Mouse (Mus musculus): ENCODE results near the gene Klk10. TPM values are rescaled to one million over a fixed set of nuclear protein-coding genes. Genes with fewer than 3 reads are reported as not detected.

Klk10 gene
- polyA plus RNA-seq, 1 experiment from 2014 or later: 6.3 TPM

GRCm38 (mm10) chr7:43815211-43815610, 34.4 kb downstream of the Klk10 start:
- H3K4me3 ChIP-seq (ENCODE audit: low read length): no peak overlapping the region
- no peak overlapping the region for H3K9ac ChIP-seq (ENCODE audit: low read depth, low read length)
- H3K27me3 ChIP-seq (replicated peaks; ENCODE audit: control insufficient read depth, insufficient read depth, low read length): no peaks in the 10 kb centered on the region
- H3K27ac ChIP-seq (ENCODE audit: low read length): no peak overlapping the region
- no peak overlapping the region for H3K4me2 ChIP-seq (ENCODE audit: low read depth, low read length)
- no peaks in the 10 kb centered on the region for H3K9me3 ChIP-seq (ENCODE audit: control insufficient read depth, low read length)
- H3K36me3 ChIP-seq (ENCODE audit: control insufficient read depth, insufficient read depth, low read length): no peaks in the 10 kb centered on the region
- WGBS: 88% methylated on average over 7 of the region's 7 CpGs
- ATAC-seq: no peak
- no peaks in the 10 kb centered on the region for H3K4me1 ChIP-seq (ENCODE audit: control insufficient read depth, insufficient read depth, low read length)

- Histone ChIP-seq H3K9me3 (ENCODE audit: control insufficient read depth, low read length) (no peaks in the 10 kb centered on the region), H3K27ac (ENCODE audit: low read length) (no peak overlapping the region), H3K4me1 (ENCODE audit: control insufficient read depth, insufficient read depth, low read length) (no peaks in the 10 kb centered on the region), H3K9ac (ENCODE audit: low read depth, low read length) (no peak overlapping the region), H3K27me3 (replicated peaks; ENCODE audit: control insufficient read depth, insufficient read depth, low read length) (no peaks in the 10 kb centered on the region), H3K36me3 (ENCODE audit: control insufficient read depth, insufficient read depth, low read length) (no peaks in the 10 kb centered on the region), H3K4me2 (ENCODE audit: low read depth, low read length) (no peak overlapping the region), H3K4me3 (ENCODE audit: low read length) (no peak overlapping the region)
- ATAC-seq: no peak
Observed at GRCm38 (mm10) chr7:43816746-43817145, 35.9 kb downstream of the Klk10 start.

GRCm38 (mm10) chr7:43821581-43821980, 40.7 kb downstream of the Klk10 start:
- Histone ChIP-seq H3K27ac (ENCODE audit: low read length) (no peak overlapping the region), H3K4me1 (ENCODE audit: control insufficient read depth, insufficient read depth, low read length) (no peaks in the 10 kb centered on the region), H3K36me3 (ENCODE audit: control insufficient read depth, insufficient read depth, low read length) (no peaks in the 10 kb centered on the region), H3K9me3 (ENCODE audit: control insufficient read depth, low read length) (no peaks in the 10 kb centered on the region), H3K27me3 (replicated peaks; ENCODE audit: control insufficient read depth, insufficient read depth, low read length) (no peaks in the 10 kb centered on the region), H3K9ac (ENCODE audit: low read depth, low read length) (no peak overlapping the region), H3K4me2 (ENCODE audit: low read depth, low read length) (no peak overlapping the region), H3K4me3 (ENCODE audit: low read length) (no peak overlapping the region)
- no peak for ATAC-seq
- 88% methylated on average over 7 of the region's 7 CpGs for WGBS

- ATAC-seq: no peak
- no peaks in the 10 kb centered on the region for H3K9me3 ChIP-seq (ENCODE audit: control insufficient read depth, low read length)
- no peak within 1 kb of the TSS for H3K4me2 ChIP-seq (ENCODE audit: low read depth, low read length)
- H3K4me3 ChIP-seq (ENCODE audit: low read length): no peak within 1 kb of the TSS
- H3K27me3 ChIP-seq (replicated peaks; ENCODE audit: control insufficient read depth, insufficient read depth, low read length): no peaks in the 10 kb centered on the region
- H3K4me1 ChIP-seq (ENCODE audit: control insufficient read depth, insufficient read depth, low read length): no peaks in the 10 kb centered on the region
- 72% methylated on average over 10 of the region's 10 CpGs for WGBS
- H3K36me3 ChIP-seq (ENCODE audit: control insufficient read depth, insufficient read depth, low read length): no peaks in the 10 kb centered on the region
- H3K9ac ChIP-seq (ENCODE audit: low read depth, low read length): no peak within 1 kb of the TSS
- no peak within 1 kb of the TSS for H3K27ac ChIP-seq (ENCODE audit: low read length)
Observed at GRCm38 (mm10) chr7:43824199-43824598, 43.4 kb downstream of the Klk10 start, which contains the start of gene Klk6. Gene Klk6 (plus strand): TSS chr7:43824499.

- WGBS: 81% methylated on average over 5 of the region's 5 CpGs
- Histone ChIP-seq H3K9me3 (ENCODE audit: control insufficient read depth, low read length) (no peaks in the 10 kb centered on the region), H3K4me2 (ENCODE audit: low read depth, low read length) (no peak overlapping the region), H3K27me3 (replicated peaks; ENCODE audit: control insufficient read depth, insufficient read depth, low read length) (no peaks in the 10 kb centered on the region), H3K9ac (ENCODE audit: low read depth, low read length) (no peak overlapping the region), H3K4me3 (ENCODE audit: low read length) (no peak overlapping the region), H3K4me1 (ENCODE audit: control insufficient read depth, insufficient read depth, low read length) (no peaks in the 10 kb centered on the region), H3K36me3 (ENCODE audit: control insufficient read depth, insufficient read depth, low read length) (no peaks in the 10 kb centered on the region), H3K27ac (ENCODE audit: low read length) (no peak overlapping the region)
- no peak for ATAC-seq
Observed at GRCm38 (mm10) chr7:43826056-43826455, 45.2 kb downstream of the Klk10 start.

GRCm38 (mm10) chr7:43827706-43828105, 46.9 kb downstream of the Klk10 start:
- Histone ChIP-seq H3K4me2 (ENCODE audit: low read depth, low read length) (no peak overlapping the region), H3K36me3 (ENCODE audit: control insufficient read depth, insufficient read depth, low read length) (no peaks in the 10 kb centered on the region), H3K27me3 (replicated peaks; ENCODE audit: control insufficient read depth, insufficient read depth, low read length) (no peaks in the 10 kb centered on the region), H3K9me3 (ENCODE audit: control insufficient read depth, low read length) (no peaks in the 10 kb centered on the region), H3K4me1 (ENCODE audit: control insufficient read depth, insufficient read depth, low read length) (no peaks in the 10 kb centered on the region), H3K9ac (ENCODE audit: low read depth, low read length) (no peak overlapping the region), H3K27ac (ENCODE audit: low read length) (no peak overlapping the region), H3K4me3 (ENCODE audit: low read length) (no peak overlapping the region)
- WGBS: 78% methylated on average over 4 of the region's 4 CpGs
- peak; percentile 38; the same call in 1 of the 2 replicates for ATAC-seq

GRCm38 (mm10) chr7:43829006-43829405, 48.2 kb downstream of the Klk10 start:
- H3K4me2 ChIP-seq (ENCODE audit: low read depth, low read length): no peak overlapping the region
- H3K4me3 ChIP-seq (ENCODE audit: low read length): no peak overlapping the region
- H3K9me3 ChIP-seq (ENCODE audit: control insufficient read depth, low read length): no peaks in the 10 kb centered on the region
- no peak overlapping the region for H3K9ac ChIP-seq (ENCODE audit: low read depth, low read length)
- no peaks in the 10 kb centered on the region for H3K36me3 ChIP-seq (ENCODE audit: control insufficient read depth, insufficient read depth, low read length)
- ATAC-seq: no peak
- WGBS: 86% methylated on average over 8 of the region's 8 CpGs
- no peaks in the 10 kb centered on the region for H3K27me3 ChIP-seq (replicated peaks; ENCODE audit: control insufficient read depth, insufficient read depth, low read length)
- no peaks in the 10 kb centered on the region for H3K4me1 ChIP-seq (ENCODE audit: control insufficient read depth, insufficient read depth, low read length)
- H3K27ac ChIP-seq (ENCODE audit: low read length): no peak overlapping the region

Other genes starting within 250 kb of the Klk10 start
- 2.3 TPM in 2 replicates for gene Cd33, start 236.6 kb upstream of the Klk10 start, polyA plus RNA-seq (2015; fragmentation: Nextera tagmentation; extraction: Ambion mirVana)
- gene Zfp658, start 218.8 kb upstream of the Klk10 start, polyA plus RNA-seq (2015; fragmentation: Nextera tagmentation; extraction: Ambion mirVana): 2.2 and 2.4 TPM in 2 replicates
- 7.5 and 8.3 TPM in 2 replicates for gene Zfp719, start 201.4 kb upstream of the Klk10 start, polyA plus RNA-seq (2015; fragmentation: Nextera tagmentation; extraction: Ambion mirVana)
- not detected in 2 replicates for gene Zfp819, start 173.9 kb upstream of the Klk10 start, polyA plus RNA-seq (2015; fragmentation: Nextera tagmentation; extraction: Ambion mirVana)
- gene Ceacam18, start 146.3 kb upstream of the Klk10 start, polyA plus RNA-seq (2015; fragmentation: Nextera tagmentation; extraction: Ambion mirVana): 9.9 and 10.1 TPM in 2 replicates
- 1.6 TPM in 2 replicates for gene Siglece, start 120.9 kb upstream of the Klk10 start, polyA plus RNA-seq (2015; fragmentation: Nextera tagmentation; extraction: Ambion mirVana)
- 11.2 and 11.7 TPM in 2 replicates for gene Ctu1, start 109.0 kb upstream of the Klk10 start, polyA plus RNA-seq (2015; fragmentation: Nextera tagmentation; extraction: Ambion mirVana)
- gene Klk14, start 90.6 kb upstream of the Klk10 start, polyA plus RNA-seq (2015; fragmentation: Nextera tagmentation; extraction: Ambion mirVana): 0.11 and 0.33 TPM in 2 replicates
- 0.27 and 0.33 TPM in 2 replicates for gene Klk13, start 68.5 kb upstream of the Klk10 start, polyA plus RNA-seq (2015; fragmentation: Nextera tagmentation; extraction: Ambion mirVana)
- gene Klk12, start 12.1 kb upstream of the Klk10 start, polyA plus RNA-seq (2015; fragmentation: Nextera tagmentation; extraction: Ambion mirVana): not detected in 2 replicates
- 0.75 and 1.7 TPM in 2 replicates for gene Klk11, start 6.4 kb upstream of the Klk10 start, polyA plus RNA-seq (2015; fragmentation: Nextera tagmentation; extraction: Ambion mirVana)
- 0.15 TPM in 1 of 2 replicates, not detected in the other for gene Klk9, start 10.9 kb downstream of the Klk10 start, polyA plus RNA-seq (2015; fragmentation: Nextera tagmentation; extraction: Ambion mirVana)
- 9.4 and 12.9 TPM in 2 replicates for gene Klk8, start 16.5 kb downstream of the Klk10 start, polyA plus RNA-seq (2015; fragmentation: Nextera tagmentation; extraction: Ambion mirVana)
- not detected in 2 replicates for gene Klk7, start 30.3 kb downstream of the Klk10 start, polyA plus RNA-seq (2015; fragmentation: Nextera tagmentation; extraction: Ambion mirVana)
- gene Klk6, start 43.5 kb downstream of the Klk10 start, polyA plus RNA-seq (2015; fragmentation: Nextera tagmentation; extraction: Ambion mirVana): 0.10 TPM in 1 of 2 replicates, not detected in the other
- gene Klk5, start 60.9 kb downstream of the Klk10 start, polyA plus RNA-seq (2015; fragmentation: Nextera tagmentation; extraction: Ambion mirVana): not detected in 2 replicates
- not detected in 2 replicates for gene Klk4, start 100.1 kb downstream of the Klk10 start, polyA plus RNA-seq (2015; fragmentation: Nextera tagmentation; extraction: Ambion mirVana)
- 0.17 TPM in 1 of 2 replicates, not detected in the other for gene Klk15, start 152.7 kb downstream of the Klk10 start, polyA plus RNA-seq (2015; fragmentation: Nextera tagmentation; extraction: Ambion mirVana)
- 0.97 and 1.2 TPM in 2 replicates for gene Klk1b8, start 169.6 kb downstream of the Klk10 start, polyA plus RNA-seq (2015; fragmentation: Nextera tagmentation; extraction: Ambion mirVana)
- gene Klk1b1, start 185.7 kb downstream of the Klk10 start, polyA plus RNA-seq (2015; fragmentation: Nextera tagmentation; extraction: Ambion mirVana): not detected in 2 replicates
- gene Klk1b9, start 195.0 kb downstream of the Klk10 start, polyA plus RNA-seq (2015; fragmentation: Nextera tagmentation; extraction: Ambion mirVana): not detected in 2 replicates
- not detected in 2 replicates for gene Klk1b11, start 214.8 kb downstream of the Klk10 start, polyA plus RNA-seq (2015; fragmentation: Nextera tagmentation; extraction: Ambion mirVana)
- gene Klk1b26, start 231.1 kb downstream of the Klk10 start, polyA plus RNA-seq (2015; fragmentation: Nextera tagmentation; extraction: Ambion mirVana): not detected in 2 replicates